11 mouse cellular contexts compared by ENCODE assay signal in the genomic region with DNA sequence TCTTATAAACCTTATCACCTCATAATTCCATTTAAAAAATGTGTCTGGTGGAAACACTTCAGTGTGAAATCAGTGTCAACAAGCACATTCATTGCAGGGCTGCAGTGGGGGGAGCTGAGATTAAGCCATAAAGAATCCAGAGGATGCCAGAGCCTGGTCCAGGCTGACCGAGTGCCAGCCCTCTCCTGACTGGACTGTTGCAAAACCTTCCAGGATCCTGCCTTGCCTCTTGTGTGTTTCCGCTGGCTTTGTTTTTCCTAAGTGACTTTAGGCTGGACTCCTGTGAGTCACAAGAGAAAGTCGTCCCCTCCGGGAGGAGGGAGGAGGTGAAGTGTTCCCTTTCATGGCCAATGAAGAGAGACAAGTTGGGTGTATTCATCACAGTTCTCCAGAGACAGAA.
DNase-seq lines count a peak whose midpoint lies in the region; ATAC-seq and TF ChIP-seq lines count a peak whose summit lies in the region.
"Had no signal": no experiment of that assay in that cellular context is flagged by ENCODE, and none has a peak within 500 bp of the region (broad histone marks: within the 10 kb centered on the region; RNA-seq: fewer than 3 reads in every experiment).

No protein-coding gene starts in this region.

- no peak for TF ChIP-seq CTCF in gastrocnemius, adult 2 months (IDR thresholded peaks at IDR 0.05)

- DNase-seq in gastrocnemius, adult 2 months = peak; percentile 62
- DNase-seq in gastrocnemius, adult 18-20 months (ENCODE audit: low spot score) = no peak
- peak; percentile 66 for DNase-seq in adrenal gland, adult 8-10 months
- DNase-seq in lung, postnatal 10 days = peak; percentile 81
- no peak for DNase-seq in neural tube, embryonic 10.5 days (ENCODE audit: extremely low spot score, low spot score)
- no peak for DNase-seq in right cerebral cortex, postnatal 10 days (ENCODE audit: low spot score in 2 of 2)
- DNase-seq: cerebellum, adult 9-11 months; layer of hippocampus, postnatal 36 days had no signal

- intact Hi-C loops in gastrocnemius, adult 2 months (cut with DNase I) = loop anchor here (2.0 to 5.0 kb wide), 4 partner anchors 37 to 105 kb away; no protein-coding TSS in a partner anchor

- 16% methylated on average over 4 of the region's 4 CpGs for WGBS in heart, embryonic 13.5 days
- WGBS in kidney, embryonic 15.5 days = 43% methylated on average over 4 of the region's 4 CpGs

- 0 out of 2 replicates have a peak overlapping the region, but pooled peaks have one; percentile 4 for H3K4me2 ChIP-seq in heart, embryonic 13.5 days
- H3K4me2 ChIP-seq in kidney, embryonic 15.5 days = no peak overlapping the region
- H3K4me2 ChIP-seq: hindbrain, embryonic 13.5 days had no signal

- H3K9me3 ChIP-seq in heart, embryonic 13.5 days = no peaks in the 10 kb centered on the region
- no peaks in the 10 kb centered on the region for H3K9me3 ChIP-seq in kidney, embryonic 15.5 days (replicated peaks)
- H3K9me3 ChIP-seq: hindbrain, embryonic 13.5 days had no signal

- peak; percentile 30; the same call in 1 of the 2 replicates for ATAC-seq in heart, embryonic 13.5 days (ENCODE audit: extremely low read depth, insufficient number of reproducible peaks, low FRiP score, low TSS enrichment)
- no peak for ATAC-seq in kidney, embryonic 15.5 days (replicated peaks; ENCODE audit: low FRiP score)

- H3K9ac ChIP-seq in heart, embryonic 13.5 days = peak overlapping the region; percentile 71
- H3K9ac ChIP-seq in kidney, embryonic 15.5 days = no peak overlapping the region
- H3K9ac ChIP-seq: hindbrain, embryonic 13.5 days had no signal

- H3K27ac ChIP-seq in gastrocnemius, adult 2 months = peak overlapping the region; percentile 93
- H3K27ac ChIP-seq in heart, embryonic 13.5 days (replicated peaks) = peak overlapping the region; percentile 96
- H3K27ac ChIP-seq in kidney, embryonic 15.5 days = no peak overlapping the region
- H3K27ac ChIP-seq: hindbrain, embryonic 13.5 days had no signal

- H3K27me3 ChIP-seq in heart, embryonic 13.5 days (replicated peaks) = no peaks in the 10 kb centered on the region
- no peaks in the 10 kb centered on the region for H3K27me3 ChIP-seq in kidney, embryonic 15.5 days
- H3K27me3 ChIP-seq: hindbrain, embryonic 13.5 days had no signal

- H3K36me3 ChIP-seq in heart, embryonic 13.5 days = peaks cover 29% of the 10 kb centered on the region
- no peaks in the 10 kb centered on the region for H3K36me3 ChIP-seq in kidney, embryonic 15.5 days
- H3K36me3 ChIP-seq: hindbrain, embryonic 13.5 days had no signal

- H3K4me1 ChIP-seq in heart, embryonic 13.5 days = peaks cover 94% of the 10 kb centered on the region
- H3K4me1 ChIP-seq in kidney, embryonic 15.5 days = peaks cover 29% of the 10 kb centered on the region
- H3K4me1 ChIP-seq: hindbrain, embryonic 13.5 days had no signal

- H3K4me3 ChIP-seq in gastrocnemius, adult 2 months = no peak overlapping the region
- no peak overlapping the region for H3K4me3 ChIP-seq in heart, embryonic 13.5 days
- H3K4me3 ChIP-seq in kidney, embryonic 15.5 days (replicated peaks) = no peak overlapping the region
- H3K4me3 ChIP-seq: hindbrain, embryonic 13.5 days had no signal

Comparison
In these comparisons a context has a peak if more than half of its experiments do, and no peak if none do; other contexts are left out.
1. DNase-seq: peak in gastrocnemius, adult 2 months (single experiment), adrenal gland, adult 8-10 months (single experiment) and lung, postnatal 10 days (single experiment); none in gastrocnemius, adult 18-20 months (single experiment), neural tube, embryonic 10.5 days (single experiment) and right cerebral cortex, postnatal 10 days (0 of 2).